Mouse (Mus musculus) olfactory bulb, adult 2 months (tissue): ENCODE data around the gene D430041D05Rik. TPM values are rescaled to one million over a fixed set of nuclear protein-coding genes. Genes with fewer than 3 reads are reported as not detected.

Experiments used
- H3K27ac ChIP-seq: fragments of 200-500 bp; 2 replicates; pipeline ENCODE4 v1.5.1; 2012; ENCODE audit warnings: low read depth, low read length; ENCODE audit not compliant: insufficient read depth
- H3K4me1 ChIP-seq: fragments of 200-500 bp; 2 replicates; pipeline ENCODE4 v1.6.1; 2012; ENCODE audit warnings: low read length; ENCODE audit not compliant: control insufficient read depth, insufficient read depth
- H3K4me3 ChIP-seq: fragments of 200-500 bp; 2 replicates; pipeline ENCODE4 v1.5.1; 2012; ENCODE audit warnings: mild to moderate bottlenecking, low read depth, low read length, moderate library complexity; ENCODE audit not compliant: insufficient read depth
- CTCF ChIP-seq: fragments of 200-500 bp; IDR thresholded peaks from 2 replicates; pipeline ENCODE4 v1.5.1; 2012; ENCODE audit warnings: low read depth, mild to moderate bottlenecking, low read length, moderate library complexity; ENCODE audit not compliant: insufficient read depth
- POLR2A ChIP-seq: fragments of 200-500 bp; IDR thresholded peaks from 2 replicates; pipeline ENCODE4 v1.6.1; 2012; ENCODE audit warnings: mild to moderate bottlenecking, low read depth, low read length, moderate library complexity; ENCODE audit not compliant: insufficient read depth
- WGBS: fragments of 180-500 bp; shearing (Covaris S2); methylation state at CpG from one replicate; pipeline ENCODE4 v1.1.7; 2018; 5-methylcytosine and 5-hydroxymethylcytosine counted together
- polyA plus RNA-seq: library from polyadenylated mRNA; stranded (reverse); fragments of >200 nt; gene quantifications from 2 replicates; pipeline ENCODE4 v1.2.4, GENCODE M21; 2012; ENCODE audit warnings: low replicate concordance; ENCODE audit not compliant: missing spikeins, insufficient read depth, insufficient read length

The D430041D05Rik gene
- polyA plus RNA-seq, 1 experiment: not detected

DNA sequence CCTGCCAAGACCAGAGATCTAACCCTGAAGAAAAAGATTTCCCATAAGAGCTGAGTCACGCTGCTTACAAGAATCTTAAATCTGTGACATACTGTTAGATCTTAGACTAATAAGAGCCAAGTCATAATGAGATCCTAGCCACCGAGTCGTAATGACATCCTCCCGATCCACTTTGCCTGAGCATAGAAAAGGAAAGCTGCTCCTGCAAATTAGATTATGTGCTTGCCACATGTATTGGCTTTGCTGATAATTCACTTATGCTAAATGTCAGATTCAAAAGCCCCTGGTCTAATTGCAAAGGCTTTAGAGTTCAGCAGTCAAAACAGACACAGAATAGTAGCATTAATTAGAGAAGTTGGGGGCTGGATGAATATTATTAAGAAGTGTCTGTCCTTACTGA lies 164.0 kb downstream of the D430041D05Rik start:
- Histone ChIP-seq H3K27ac (no peak overlapping the region), H3K4me1 (peaks cover 8% of the 10 kb centered on the region; the same call in 1 of the 2 replicates), H3K4me3 (no peak overlapping the region)
- WGBS: 68% methylated on average over 4 of the region's 4 CpGs
- no peak for TF ChIP-seq POLR2A
- TF ChIP-seq CTCF: no peak

DNA sequence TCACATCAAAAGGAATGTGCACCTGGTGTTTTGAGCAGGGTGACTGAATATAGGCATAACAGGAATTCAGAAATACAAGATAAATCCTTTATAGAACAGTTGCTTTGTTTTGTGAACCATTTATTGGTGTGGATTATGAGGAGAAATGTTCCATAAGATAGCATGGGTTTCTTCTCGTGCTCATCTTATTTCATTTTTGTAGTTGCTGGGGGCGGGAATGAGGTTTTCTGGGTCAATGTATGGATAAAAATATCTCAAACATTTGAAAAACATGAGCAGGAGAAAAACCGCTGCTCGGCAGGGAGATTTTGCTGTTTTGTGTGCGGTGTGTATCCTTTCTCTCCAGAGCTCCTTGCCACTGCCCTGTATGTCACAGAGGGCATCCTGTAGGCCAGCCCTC lies 168.8 kb downstream of the D430041D05Rik start:
- TF ChIP-seq POLR2A (no peak), CTCF (no peak)
- 74% methylated on average over 5 of the region's 5 CpGs for WGBS
- peak overlapping the region; percentile 15; the same call in 1 of the 2 replicates for H3K27ac ChIP-seq
- no peak overlapping the region for H3K4me3 ChIP-seq
- 0 out of 2 replicates have a peak, but pooled peaks cover 3% of the 10 kb centered on the region for H3K4me1 ChIP-seq

DNA sequence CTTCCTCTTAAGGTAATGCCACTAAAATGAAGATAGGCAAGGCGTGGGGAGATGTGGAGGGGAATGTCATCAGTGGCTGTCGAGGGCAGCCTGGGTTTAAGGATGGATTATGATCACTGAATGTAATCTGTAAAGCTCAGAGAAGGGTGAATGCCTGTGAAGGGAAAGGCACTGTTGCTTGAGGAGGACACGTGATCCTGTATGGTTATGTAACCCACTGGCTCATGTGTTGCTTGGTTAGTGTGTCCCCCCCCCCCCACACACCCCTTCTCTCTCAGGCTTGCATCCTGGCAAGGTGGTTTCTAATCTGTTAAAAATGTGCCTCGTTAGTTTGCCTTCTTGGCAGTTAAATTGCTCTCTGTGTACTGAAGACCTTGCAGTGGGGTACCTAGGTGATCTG lies 173.7 kb downstream of the D430041D05Rik start:
- no peak overlapping the region for H3K27ac ChIP-seq
- no peak overlapping the region for H3K4me3 ChIP-seq
- WGBS: 78% methylated on average over 4 of the region's 4 CpGs
- no peak for TF ChIP-seq CTCF
- no peak for TF ChIP-seq POLR2A
- no peaks in the 10 kb centered on the region for H3K4me1 ChIP-seq

- Histone ChIP-seq H3K4me1 (no peaks in the 10 kb centered on the region), H3K27ac (no peak overlapping the region), H3K4me3 (no peak overlapping the region)
- WGBS: 81% methylated on average over 2 of the region's 2 CpGs
- no peak for TF ChIP-seq CTCF
- TF ChIP-seq POLR2A: no peak
These were observed 180.4 kb downstream of the D430041D05Rik start for GRCm38 (mm10) chr2:104230444-104230843.

- Histone ChIP-seq H3K27ac (no peak overlapping the region), H3K4me1 (peaks cover 3% of the 10 kb centered on the region; the same call in 1 of the 2 replicates), H3K4me3 (no peak overlapping the region)
- TF ChIP-seq POLR2A: no peak
- no peak for TF ChIP-seq CTCF
- WGBS: 77% methylated on average over 4 of the region's 4 CpGs
These were observed 184.8 kb downstream of the D430041D05Rik start for GRCm38 (mm10) chr2:104226057-104226456.

- Histone ChIP-seq H3K4me3 (no peak overlapping the region), H3K27ac (no peak overlapping the region), H3K4me1 (peaks cover 3% of the 10 kb centered on the region; the same call in 1 of the 2 replicates)
- WGBS: 69% methylated on average over 14 of the region's 14 CpGs
- TF ChIP-seq POLR2A (no peak), CTCF (no peak)
These were observed 191.0 kb downstream of the D430041D05Rik start for GRCm38 (mm10) chr2:104219733-104220391.

DNA sequence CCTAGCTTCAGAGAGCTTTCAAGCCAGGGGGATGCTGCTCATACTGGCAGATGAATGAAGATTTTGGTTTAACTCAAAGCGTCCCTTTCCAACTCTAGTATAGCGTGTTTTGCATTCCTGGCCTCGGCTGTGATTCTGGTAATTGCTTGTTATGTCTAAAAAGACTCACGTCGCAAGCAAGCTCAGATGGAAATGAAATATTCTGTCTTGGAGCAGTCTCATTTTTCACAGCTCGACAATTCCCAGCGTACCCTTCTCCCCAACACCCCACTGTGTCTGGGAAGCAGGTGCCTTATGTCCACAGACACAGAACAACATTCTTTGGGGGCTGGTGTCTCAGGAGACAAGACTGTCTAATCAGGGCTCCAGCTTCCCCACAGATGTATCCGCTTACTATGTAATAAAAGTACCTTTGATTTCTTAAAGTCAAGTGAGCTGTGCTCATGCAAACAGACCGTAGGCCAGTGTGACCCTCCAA lies 192.2 kb downstream of the D430041D05Rik start:
- TF ChIP-seq CTCF: no peak
- TF ChIP-seq POLR2A: no peak
- WGBS: 64% methylated on average over 9 of the region's 9 CpGs
- Histone ChIP-seq H3K27ac (no peak overlapping the region), H3K4me1 (peaks cover 3% of the 10 kb centered on the region; the same call in 1 of the 2 replicates), H3K4me3 (no peak overlapping the region)

DNA sequence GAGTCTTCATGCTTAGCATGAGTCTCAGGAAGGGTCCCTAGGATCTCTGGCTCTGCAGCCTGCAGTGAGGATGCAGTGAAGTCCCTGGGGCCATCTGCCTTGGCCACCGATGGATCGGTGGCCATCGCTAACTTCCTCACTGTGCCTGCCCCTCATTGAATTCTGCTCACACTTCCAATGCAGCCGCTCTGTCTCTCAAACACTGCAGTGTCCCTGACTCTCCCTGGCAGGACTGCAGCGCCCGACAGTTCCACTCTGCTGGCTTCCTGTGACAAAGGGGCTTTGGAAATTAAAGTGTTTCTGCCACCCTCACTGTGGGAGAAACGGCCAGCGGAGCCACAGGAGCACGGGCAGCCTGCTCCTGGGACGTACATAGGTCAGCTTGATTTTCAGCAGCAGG lies 192.7 kb downstream of the D430041D05Rik start:
- TF ChIP-seq POLR2A (no peak), CTCF (no peak)
- Histone ChIP-seq H3K27ac (no peak overlapping the region), H3K4me3 (no peak overlapping the region), H3K4me1 (peaks cover 3% of the 10 kb centered on the region; the same call in 1 of the 2 replicates)
- 61% methylated on average over 10 of the region's 10 CpGs for WGBS

DNA sequence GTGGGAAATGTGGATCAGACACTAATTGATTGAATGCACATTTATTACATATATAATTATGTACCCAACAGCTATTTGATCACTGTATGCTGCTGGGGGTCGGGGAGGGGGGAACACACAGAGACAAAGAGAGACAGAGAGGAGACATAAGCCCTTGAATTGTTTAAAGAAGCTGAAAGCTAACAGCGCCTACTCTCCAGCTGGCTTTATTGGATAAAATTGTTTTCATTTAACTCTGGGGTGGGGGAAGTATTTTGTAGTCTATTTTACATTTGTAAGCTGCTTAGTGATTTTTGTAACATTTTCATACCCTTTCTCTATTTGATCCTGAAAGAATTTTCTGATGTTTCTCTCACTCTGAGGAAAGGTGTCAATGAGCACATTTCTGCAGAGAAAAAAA lies 201.4 kb downstream of the D430041D05Rik start:
- Histone ChIP-seq H3K27ac (no peak overlapping the region), H3K4me3 (no peak overlapping the region)
- 56% methylated on average over 2 of the region's 2 CpGs for WGBS

More for the DNA sequence above, 201.4 kb downstream of the D430041D05Rik start:
- TF ChIP-seq POLR2A (no peak), CTCF (no peak)
- peaks cover 11% of the 10 kb centered on the region for H3K4me1 ChIP-seq
